Mouse (Mus musculus): ENCODE measurements around the gene Lrch1. TPM values are rescaled to one million over a fixed set of nuclear protein-coding genes. Genes with fewer than 3 reads are reported as not detected.
A peak's percentile ranks its signal among the peaks of the same experiment; 100 is the strongest.

Lrch1 gene
- polyA plus RNA-seq, 1 experiment from 2014 or later = 12.5 TPM

DNA sequence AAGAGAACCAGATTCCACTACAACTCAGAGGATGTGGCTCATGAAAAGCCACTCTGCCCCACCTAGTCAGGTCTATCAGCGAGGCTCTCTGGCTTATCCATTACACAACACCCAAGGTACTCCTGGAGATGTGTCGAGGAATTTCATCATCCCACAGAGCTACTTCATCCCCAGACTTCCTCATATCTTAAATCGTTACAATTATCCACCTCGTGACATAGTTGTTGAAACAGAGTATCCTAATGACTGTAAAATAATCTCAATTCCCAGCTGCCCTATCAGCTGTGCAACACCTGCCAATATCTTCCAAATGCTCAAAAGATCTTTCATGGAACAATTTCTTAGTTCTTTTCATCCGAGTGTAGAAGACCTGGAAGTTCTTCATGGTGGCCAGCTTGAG is 35.4 kb upstream of the Lrch1 start:
- H3K27me3 ChIP-seq (ENCODE audit: control insufficient read depth, insufficient read depth, low read length) = no peaks in the 10 kb centered on the region
- 72% methylated on average over 5 of the region's 5 CpGs for WGBS
- H3K9ac ChIP-seq (ENCODE audit: low read length) = no peak overlapping the region
- no peak overlapping the region for H3K4me2 ChIP-seq (ENCODE audit: low read depth, low read length)
- no peak overlapping the region for H3K4me3 ChIP-seq (ENCODE audit: low read length)
- no peaks in the 10 kb centered on the region for H3K4me1 ChIP-seq (ENCODE audit: control insufficient read depth, insufficient read depth, low read length)
- no peaks in the 10 kb centered on the region for H3K36me3 ChIP-seq (ENCODE audit: control insufficient read depth, insufficient read depth)
- ATAC-seq (replicated peaks; ENCODE audit: extremely low read depth, insufficient read depth, low FRiP score) = no peak
- no peaks in the 10 kb centered on the region for H3K9me3 ChIP-seq (replicated peaks; ENCODE audit: control insufficient read depth, low read length)
- H3K27ac ChIP-seq (ENCODE audit: low read length) = no peak overlapping the region

DNA sequence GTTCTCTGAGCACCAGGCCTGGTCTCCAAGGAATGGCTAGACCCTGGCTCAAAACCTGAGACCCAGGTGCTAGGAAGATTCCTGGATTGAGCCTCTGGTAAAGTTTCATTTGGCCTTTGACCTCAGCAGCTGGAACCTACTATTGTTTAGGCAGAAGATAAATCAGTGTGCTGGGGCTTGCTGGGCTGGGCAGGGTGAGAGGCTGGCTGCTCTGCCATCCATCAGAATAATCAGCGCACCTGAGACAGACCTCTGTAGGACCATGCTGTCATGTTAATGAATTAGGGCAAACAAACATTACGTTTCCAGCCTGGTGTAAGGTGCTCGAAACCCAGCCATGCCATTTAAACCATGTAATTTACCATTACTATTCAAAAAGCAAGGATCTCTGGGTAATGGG is 33.3 kb upstream of the Lrch1 start:
- Histone ChIP-seq H3K9ac (ENCODE audit: low read length) (no peak overlapping the region), H3K9me3 (replicated peaks; ENCODE audit: control insufficient read depth, low read length) (no peaks in the 10 kb centered on the region), H3K4me1 (ENCODE audit: control insufficient read depth, insufficient read depth, low read length) (0 out of 2 replicates have a peak, but pooled peaks cover 4% of the 10 kb centered on the region), H3K4me2 (ENCODE audit: low read depth, low read length) (no peak overlapping the region), H3K36me3 (ENCODE audit: control insufficient read depth, insufficient read depth) (no peaks in the 10 kb centered on the region), H3K27me3 (ENCODE audit: control insufficient read depth, insufficient read depth, low read length) (no peaks in the 10 kb centered on the region), H3K27ac (ENCODE audit: low read length) (no peak overlapping the region), H3K4me3 (ENCODE audit: low read length) (no peak overlapping the region)
- no peak for ATAC-seq (replicated peaks; ENCODE audit: extremely low read depth, insufficient read depth, low FRiP score)
- 78% methylated on average over 3 of the region's 3 CpGs for WGBS

DNA sequence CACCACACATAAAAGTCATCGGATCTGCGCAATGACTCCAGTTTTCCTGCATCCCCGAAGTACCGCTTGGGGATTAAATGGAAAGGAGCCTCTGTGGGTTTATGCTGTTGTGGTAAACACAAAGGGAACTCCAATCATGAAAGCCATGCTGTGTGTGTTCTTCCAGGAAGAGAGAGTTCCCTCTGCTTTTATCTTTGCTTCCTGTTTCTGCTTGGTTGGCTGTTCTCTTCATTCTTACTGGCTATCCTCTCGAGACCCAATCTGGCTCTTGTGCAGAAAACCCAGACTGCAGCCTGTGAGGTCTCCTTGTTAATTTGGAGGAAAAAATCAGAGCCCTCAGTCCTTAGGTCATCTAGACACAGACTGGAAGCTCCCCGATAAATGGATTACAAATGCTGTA is 29.3 kb upstream of the Lrch1 start:
- Histone ChIP-seq H3K4me3 (ENCODE audit: low read length) (no peak overlapping the region), H3K27me3 (ENCODE audit: control insufficient read depth, insufficient read depth, low read length) (no peaks in the 10 kb centered on the region), H3K4me1 (ENCODE audit: control insufficient read depth, insufficient read depth, low read length) (peaks cover 16% of the 10 kb centered on the region), H3K9ac (ENCODE audit: low read length) (no peak overlapping the region), H3K27ac (ENCODE audit: low read length) (no peak overlapping the region), H3K4me2 (ENCODE audit: low read depth, low read length) (no peak overlapping the region), H3K36me3 (ENCODE audit: control insufficient read depth, insufficient read depth) (no peaks in the 10 kb centered on the region), H3K9me3 (replicated peaks; ENCODE audit: control insufficient read depth, low read length) (no peaks in the 10 kb centered on the region)
- 73% methylated on average over 6 of the region's 6 CpGs for WGBS
- no peak for ATAC-seq (replicated peaks; ENCODE audit: extremely low read depth, insufficient read depth, low FRiP score)

DNA sequence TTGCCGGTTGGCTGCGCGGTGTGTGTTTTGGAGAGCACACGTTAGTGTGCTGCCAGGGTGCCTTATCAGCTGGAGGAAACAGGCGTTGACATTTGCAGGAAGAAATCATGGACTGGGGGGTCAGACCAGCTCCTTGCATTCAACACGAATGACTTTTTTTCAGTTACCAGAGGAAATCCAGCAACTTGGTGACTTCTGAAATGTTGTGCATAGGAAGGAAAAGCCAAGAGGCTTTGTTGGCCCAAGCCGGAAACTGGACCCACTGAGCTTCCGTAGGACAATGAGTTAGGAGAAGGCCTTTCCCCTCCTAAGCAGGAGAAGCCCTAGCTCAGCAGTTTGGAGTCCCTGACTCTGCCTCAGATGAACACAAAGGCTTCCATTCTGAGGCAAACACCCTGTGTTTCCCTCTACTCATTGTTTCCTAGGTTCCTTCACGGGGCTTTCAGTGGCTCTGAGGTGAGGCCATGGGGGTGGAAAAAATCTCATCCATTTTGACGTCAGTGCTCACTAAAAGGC is 26.5 kb upstream of the Lrch1 start:
- Histone ChIP-seq H3K27me3 (ENCODE audit: control insufficient read depth, insufficient read depth, low read length) (no peaks in the 10 kb centered on the region), H3K4me3 (ENCODE audit: low read length) (no peak overlapping the region), H3K4me1 (ENCODE audit: control insufficient read depth, insufficient read depth, low read length) (peaks cover 16% of the 10 kb centered on the region), H3K9me3 (replicated peaks; ENCODE audit: control insufficient read depth, low read length) (no peaks in the 10 kb centered on the region), H3K9ac (ENCODE audit: low read length) (no peak overlapping the region), H3K36me3 (ENCODE audit: control insufficient read depth, insufficient read depth) (no peaks in the 10 kb centered on the region), H3K27ac (ENCODE audit: low read length) (peak overlapping the region; percentile 64), H3K4me2 (ENCODE audit: low read depth, low read length) (no peak overlapping the region)
- ATAC-seq (replicated peaks; ENCODE audit: extremely low read depth, insufficient read depth, low FRiP score) = peak; percentile 74
- WGBS = 33% methylated on average over 10 of the region's 10 CpGs

DNA sequence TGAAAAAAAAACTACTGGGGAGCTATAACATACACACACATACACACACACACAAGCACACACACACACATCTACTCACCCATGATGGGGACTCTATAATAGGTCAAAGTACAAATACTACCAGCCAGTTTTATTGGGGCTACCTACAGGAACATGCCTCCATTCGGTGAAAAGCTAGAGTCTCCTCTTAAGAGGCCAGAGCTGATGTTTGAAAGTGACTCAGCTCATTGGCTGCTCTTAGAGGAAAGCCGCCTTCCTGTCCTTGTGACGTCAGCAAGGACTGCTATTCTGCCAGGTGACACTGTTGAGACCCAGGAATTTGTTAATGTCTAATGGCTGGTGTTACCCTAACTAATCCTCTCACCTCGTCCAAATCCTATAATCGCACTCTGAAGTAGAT is 25.0 kb upstream of the Lrch1 start:
- H3K4me3 ChIP-seq (ENCODE audit: low read length) = no peak overlapping the region
- H3K4me2 ChIP-seq (ENCODE audit: low read depth, low read length) = no peak overlapping the region

DNA sequence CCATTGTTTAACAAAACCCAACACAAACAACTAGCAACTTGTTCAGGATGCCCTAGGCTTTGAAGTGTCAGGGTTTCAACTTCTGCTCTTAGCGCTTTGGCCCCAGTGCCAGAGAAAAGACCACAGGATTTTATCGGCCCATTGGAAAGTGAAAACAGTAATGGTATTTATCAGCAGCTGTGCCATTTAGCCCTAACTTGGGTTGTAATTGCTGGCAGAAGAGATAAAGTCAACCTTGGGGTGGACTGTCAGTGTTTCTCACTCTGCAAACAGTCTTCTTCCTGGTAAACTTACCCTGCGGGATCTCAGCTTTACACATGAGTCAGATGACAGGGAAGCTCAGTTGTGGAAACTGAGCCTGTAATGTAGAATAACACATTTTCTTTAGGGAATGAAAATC is 24.5 kb upstream of the Lrch1 start:
- no peaks in the 10 kb centered on the region for H3K27me3 ChIP-seq (ENCODE audit: control insufficient read depth, insufficient read depth, low read length)
- no peaks in the 10 kb centered on the region for H3K36me3 ChIP-seq (ENCODE audit: control insufficient read depth, insufficient read depth)
- peaks cover 16% of the 10 kb centered on the region for H3K4me1 ChIP-seq (ENCODE audit: control insufficient read depth, insufficient read depth, low read length)
- no peak overlapping the region for H3K4me3 ChIP-seq (ENCODE audit: low read length)
- no peak overlapping the region for H3K9ac ChIP-seq (ENCODE audit: low read length)
- no peak overlapping the region for H3K4me2 ChIP-seq (ENCODE audit: low read depth, low read length)
- WGBS = 24% methylated on average over 3 of the region's 3 CpGs
- no peak for ATAC-seq (replicated peaks; ENCODE audit: extremely low read depth, insufficient read depth, low FRiP score)
- no peak overlapping the region for H3K27ac ChIP-seq (ENCODE audit: low read length)
- H3K9me3 ChIP-seq (replicated peaks; ENCODE audit: control insufficient read depth, low read length) = no peaks in the 10 kb centered on the region

More for the DNA sequence above, 25.0 kb upstream of the Lrch1 start:
- Histone ChIP-seq H3K36me3 (ENCODE audit: control insufficient read depth, insufficient read depth) (no peaks in the 10 kb centered on the region), H3K27me3 (ENCODE audit: control insufficient read depth, insufficient read depth, low read length) (no peaks in the 10 kb centered on the region), H3K9me3 (replicated peaks; ENCODE audit: control insufficient read depth, low read length) (no peaks in the 10 kb centered on the region), H3K4me1 (ENCODE audit: control insufficient read depth, insufficient read depth, low read length) (peaks cover 16% of the 10 kb centered on the region), H3K27ac (ENCODE audit: low read length) (no peak overlapping the region), H3K9ac (ENCODE audit: low read length) (no peak overlapping the region)
- ATAC-seq (replicated peaks; ENCODE audit: extremely low read depth, insufficient read depth, low FRiP score) = no peak
- 70% methylated on average over 5 of the region's 5 CpGs for WGBS

DNA sequence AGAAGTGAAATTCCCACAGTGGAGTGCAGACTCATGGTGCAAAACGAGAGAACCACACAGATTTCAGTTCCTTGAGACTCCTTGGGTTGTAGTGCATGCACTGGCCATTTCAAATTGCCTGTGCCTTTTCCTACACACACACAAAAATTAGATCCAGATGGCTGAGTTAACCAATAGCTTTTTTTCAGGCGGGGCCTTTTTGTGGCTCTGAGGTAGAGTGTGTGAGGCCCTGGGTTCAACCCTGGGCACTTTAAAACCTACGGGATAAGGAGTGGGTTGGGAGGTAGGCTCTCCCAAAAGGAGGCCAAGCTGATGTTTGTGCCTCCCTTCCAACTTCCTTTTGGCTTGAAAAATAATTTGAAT is 15.7 kb upstream of the Lrch1 start:
- WGBS = 78% methylated on average over 3 of the region's 3 CpGs
- no peaks in the 10 kb centered on the region for H3K4me1 ChIP-seq (ENCODE audit: control insufficient read depth, insufficient read depth, low read length)
- no peaks in the 10 kb centered on the region for H3K27me3 ChIP-seq (ENCODE audit: control insufficient read depth, insufficient read depth, low read length)
- H3K9me3 ChIP-seq (replicated peaks; ENCODE audit: control insufficient read depth, low read length) = 0 out of 2 replicates have a peak, but pooled peaks cover 2% of the 10 kb centered on the region
- no peak overlapping the region for H3K27ac ChIP-seq (ENCODE audit: low read length)
- H3K4me2 ChIP-seq (ENCODE audit: low read depth, low read length) = no peak overlapping the region
- H3K4me3 ChIP-seq (ENCODE audit: low read length) = no peak overlapping the region
- no peaks in the 10 kb centered on the region for H3K36me3 ChIP-seq (ENCODE audit: control insufficient read depth, insufficient read depth)
- no peak for ATAC-seq (replicated peaks; ENCODE audit: extremely low read depth, insufficient read depth, low FRiP score)
- no peak overlapping the region for H3K9ac ChIP-seq (ENCODE audit: low read length)

DNA sequence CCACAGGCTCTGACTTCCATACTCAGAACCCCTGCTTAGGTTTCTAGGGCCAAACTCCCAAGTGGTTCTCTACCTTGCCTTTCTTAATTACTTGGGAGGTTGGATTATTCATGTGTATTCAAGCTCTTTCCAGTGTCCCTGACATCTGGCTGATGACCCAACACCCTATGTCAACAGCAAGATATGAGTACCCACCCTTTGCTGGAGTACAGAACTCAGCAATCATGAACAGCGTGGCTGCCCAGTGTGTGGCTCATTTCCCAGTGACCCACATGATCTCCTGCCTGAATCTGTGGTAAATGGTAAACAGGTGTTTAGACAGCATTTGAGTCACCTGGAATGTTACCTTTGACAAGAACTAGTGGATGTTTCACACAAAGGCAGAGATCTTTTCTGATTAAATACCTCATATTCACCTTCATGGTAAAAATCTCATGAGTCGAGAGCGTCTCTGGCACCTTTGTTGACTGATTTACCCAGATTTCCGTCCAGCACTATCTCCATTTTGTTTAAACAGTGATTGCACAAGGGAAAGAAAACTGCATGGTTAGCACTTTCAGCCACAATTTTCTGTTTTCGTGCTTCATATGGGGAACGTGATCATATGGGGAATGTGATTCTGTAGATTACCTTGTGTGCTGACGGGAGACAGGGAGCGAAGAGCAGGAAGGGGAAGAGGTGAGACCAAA is 15.2 kb upstream of the Lrch1 start:
- 78% methylated on average over 8 of the region's 8 CpGs for WGBS
- ATAC-seq (replicated peaks; ENCODE audit: extremely low read depth, insufficient read depth, low FRiP score) = no peak
- 0 out of 2 replicates have a peak, but pooled peaks cover 2% of the 10 kb centered on the region for H3K9me3 ChIP-seq (replicated peaks; ENCODE audit: control insufficient read depth, low read length)
- no peak overlapping the region for H3K4me2 ChIP-seq (ENCODE audit: low read depth, low read length)
- no peak overlapping the region for H3K9ac ChIP-seq (ENCODE audit: low read length)
- H3K27ac ChIP-seq (ENCODE audit: low read length) = no peak overlapping the region
- H3K4me3 ChIP-seq (ENCODE audit: low read length) = no peak overlapping the region
- H3K4me1 ChIP-seq (ENCODE audit: control insufficient read depth, insufficient read depth, low read length) = no peaks in the 10 kb centered on the region
- no peaks in the 10 kb centered on the region for H3K36me3 ChIP-seq (ENCODE audit: control insufficient read depth, insufficient read depth)
- no peaks in the 10 kb centered on the region for H3K27me3 ChIP-seq (ENCODE audit: control insufficient read depth, insufficient read depth, low read length)

DNA sequence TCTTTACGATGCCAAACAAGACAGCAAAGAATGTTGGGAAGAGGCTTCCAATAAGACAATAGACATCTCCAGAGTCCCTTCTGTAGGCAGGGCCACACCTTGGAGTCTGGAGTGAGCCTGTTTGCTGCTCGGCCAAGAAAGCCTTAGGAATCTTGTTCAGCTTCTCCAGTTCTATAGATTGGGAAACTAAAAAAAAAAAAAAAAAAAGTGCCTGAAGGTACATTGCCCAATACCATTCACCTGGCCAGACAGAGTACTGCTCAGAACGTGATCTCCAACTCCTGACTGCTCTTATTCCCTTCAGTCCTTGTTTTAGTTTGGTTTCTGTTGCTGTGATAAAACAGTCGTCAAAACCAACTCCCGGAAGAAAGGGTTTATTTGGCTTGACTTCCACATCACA is 12.9 kb upstream of the Lrch1 start:
- WGBS = 70% methylated on average over 5 of the region's 5 CpGs
- ATAC-seq (replicated peaks; ENCODE audit: extremely low read depth, insufficient read depth, low FRiP score) = no peak
- H3K9me3 ChIP-seq (replicated peaks; ENCODE audit: control insufficient read depth, low read length) = no peaks in the 10 kb centered on the region
- no peak overlapping the region for H3K4me3 ChIP-seq (ENCODE audit: low read length)
- H3K36me3 ChIP-seq (ENCODE audit: control insufficient read depth, insufficient read depth) = no peaks in the 10 kb centered on the region
- no peaks in the 10 kb centered on the region for H3K27me3 ChIP-seq (ENCODE audit: control insufficient read depth, insufficient read depth, low read length)
- no peak overlapping the region for H3K4me2 ChIP-seq (ENCODE audit: low read depth, low read length)
- H3K27ac ChIP-seq (ENCODE audit: low read length) = no peak overlapping the region
- H3K4me1 ChIP-seq (ENCODE audit: control insufficient read depth, insufficient read depth, low read length) = no peaks in the 10 kb centered on the region
- no peak overlapping the region for H3K9ac ChIP-seq (ENCODE audit: low read length)
